Mouse (Mus musculus) gastrocnemius, adult 8-10 months (tissue): ENCODE results near the gene Vwa8. TPM values are rescaled to one million over a fixed set of nuclear protein-coding genes. Genes with fewer than 3 reads are reported as not detected.
"Not testable (repeated sequence)": the region's sequence is repeated elsewhere in the genome, so short reads cannot be mapped to it uniquely, and the experiment has no call there.

Experiments
- DNase-seq, 2 experiments: peaks; one replicate each; pipeline ENCODE4 v3.0.0; 2022; ENCODE audit warnings: low spot score in 2 of 2
- total RNA-seq, 4 experiments: library from RNA; stranded (reverse); gene quantifications; 2 replicates each; pipeline ENCODE4 v1.2.4; 2022

The Vwa8 gene
- total RNA-seq, 4 experiments from 2014 or later: 76.1 to 89.9 (median 79.6) TPM

GRCm38 (mm10) chr14:78881563-78881962 is 32.7 kb downstream of the Vwa8 start:
- DNase-seq: no peak

GRCm38 (mm10) chr14:78885915-78886534 is 37.2 kb downstream of the Vwa8 start:
- no peak for DNase-seq

GRCm38 (mm10) chr14:78886566-78887234 is 37.8 kb downstream of the Vwa8 start:
- DNase-seq: no peak

GRCm38 (mm10) chr14:78887494-78887893 is 38.6 kb downstream of the Vwa8 start:
- not testable (repeated sequence) for DNase-seq

- no peak for DNase-seq
These were observed 46.6 kb downstream of the Vwa8 start for GRCm38 (mm10) chr14:78895496-78895895.

GRCm38 (mm10) chr14:78896252-78896651 is 47.4 kb downstream of the Vwa8 start:
- peak; percentile 23 to 47 for DNase-seq

- DNase-seq: peak in 1 of 2 experiments; percentile 5
These were observed 51.9 kb downstream of the Vwa8 start for GRCm38 (mm10) chr14:78900770-78901169.

- no peak for DNase-seq
These were observed 59.5 kb downstream of the Vwa8 start for GRCm38 (mm10) chr14:78908205-78908863.

- peak in 1 of 2 experiments; percentile 18 for DNase-seq
These were observed 63.2 kb downstream of the Vwa8 start for GRCm38 (mm10) chr14:78912076-78912475.

GRCm38 (mm10) chr14:78914180-78914579 is 65.3 kb downstream of the Vwa8 start:
- no peak for DNase-seq

GRCm38 (mm10) chr14:78916691-78917090 is 67.8 kb downstream of the Vwa8 start:
- no peak for DNase-seq

- no peak for DNase-seq
These were observed 72.4 kb downstream of the Vwa8 start for GRCm38 (mm10) chr14:78921219-78921618.

- no peak for DNase-seq
These were observed 74.8 kb downstream of the Vwa8 start for GRCm38 (mm10) chr14:78923631-78924030.

- no peak for DNase-seq
These were observed 76.1 kb downstream of the Vwa8 start for GRCm38 (mm10) chr14:78924755-78925537.

GRCm38 (mm10) chr14:78932094-78932493 is 83.2 kb downstream of the Vwa8 start:
- DNase-seq: no peak

GRCm38 (mm10) chr14:78933399-78933798 is 84.5 kb downstream of the Vwa8 start:
- DNase-seq: no peak

- DNase-seq: no peak
These were observed 85.7 kb downstream of the Vwa8 start for GRCm38 (mm10) chr14:78934596-78934995.

GRCm38 (mm10) chr14:78935796-78936195 is 86.9 kb downstream of the Vwa8 start:
- no peak for DNase-seq

- DNase-seq: no peak
These were observed 93.1 kb downstream of the Vwa8 start for GRCm38 (mm10) chr14:78941741-78942475.

- no peak for DNase-seq
These were observed 106.9 kb downstream of the Vwa8 start for GRCm38 (mm10) chr14:78955745-78956144.

GRCm38 (mm10) chr14:78970621-78971020 is 121.8 kb downstream of the Vwa8 start:
- DNase-seq: no peak
